Mouse (Mus musculus): ENCODE results near the gene Fst. TPM values are rescaled to one million over a fixed set of nuclear protein-coding genes. Genes with fewer than 3 reads are reported as not detected.

Gene Fst
- 81.2 and 85.0 TPM in 2 replicates for polyA plus RNA-seq (2014; fragmentation: Nextera tagmentation; extraction: Ambion mirVana)

- under 1% methylated on average over 58 of the region's 77 CpGs for WGBS
- Histone ChIP-seq H3K4me2 (replicated peaks; ENCODE audit: low read depth, low read length) (peak within 1 kb of the TSS; percentile 96), H3K4me3 (ENCODE audit: low read depth, low read length) (peak within 1 kb of the TSS; percentile 50), H3K27me3 (ENCODE audit: control insufficient read depth, insufficient read depth, low read length) (0 out of 2 replicates have a peak, but pooled peaks cover 6% of the 10 kb centered on the region), H3K36me3 (ENCODE audit: control insufficient read depth, insufficient read depth, low read length) (no peaks in the 10 kb centered on the region), H3K9me3 (ENCODE audit: control insufficient read depth, low read depth, low read length) (no peaks in the 10 kb centered on the region), H3K9ac (replicated peaks; ENCODE audit: low read depth, low read length) (peak within 1 kb of the TSS; percentile 67), H3K27ac (ENCODE audit: low read length) (peak within 1 kb of the TSS; percentile 76), H3K4me1 (ENCODE audit: control insufficient read depth, insufficient read depth, low read length) (peaks cover 2% of the 10 kb centered on the region; the same call in 1 of the 2 replicates)
- ATAC-seq (ENCODE audit: insufficient number of reproducible peaks, insufficient read depth, low FRiP score, low read depth), result peak; percentile 47; the same call in 1 of the 2 replicates
These were observed at the start of gene Fst for GRCm38 (mm10) chr13:114458886-114459700. Gene Fst (minus strand): TSS chr13:114458951.

GRCm38 (mm10) chr13:114493826-114494225, 35.1 kb upstream of the Fst start:
- Histone ChIP-seq H3K4me1 (ENCODE audit: control insufficient read depth, insufficient read depth, low read length) (no peaks in the 10 kb centered on the region), H3K36me3 (ENCODE audit: control insufficient read depth, insufficient read depth, low read length) (no peaks in the 10 kb centered on the region), H3K4me3 (ENCODE audit: low read depth, low read length) (no peak overlapping the region), H3K27ac (ENCODE audit: low read length) (no peak overlapping the region), H3K27me3 (ENCODE audit: control insufficient read depth, insufficient read depth, low read length) (no peaks in the 10 kb centered on the region), H3K9ac (replicated peaks; ENCODE audit: low read depth, low read length) (no peak overlapping the region), H3K4me2 (replicated peaks; ENCODE audit: low read depth, low read length) (no peak overlapping the region), H3K9me3 (ENCODE audit: control insufficient read depth, low read depth, low read length) (no peaks in the 10 kb centered on the region)
- WGBS, result 45% methylated on average over 3 of the region's 3 CpGs
- no peak for ATAC-seq (ENCODE audit: insufficient number of reproducible peaks, insufficient read depth, low FRiP score, low read depth)

- ATAC-seq (ENCODE audit: insufficient number of reproducible peaks, insufficient read depth, low FRiP score, low read depth), result no peak
- no peak overlapping the region for H3K9ac ChIP-seq (replicated peaks; ENCODE audit: low read depth, low read length)
- no peaks in the 10 kb centered on the region for H3K36me3 ChIP-seq (ENCODE audit: control insufficient read depth, insufficient read depth, low read length)
- no peaks in the 10 kb centered on the region for H3K27me3 ChIP-seq (ENCODE audit: control insufficient read depth, insufficient read depth, low read length)
- H3K4me2 ChIP-seq (replicated peaks; ENCODE audit: low read depth, low read length), result no peak overlapping the region
- no peaks in the 10 kb centered on the region for H3K4me1 ChIP-seq (ENCODE audit: control insufficient read depth, insufficient read depth, low read length)
- 69% methylated on average over 7 of the region's 7 CpGs for WGBS
- no peak overlapping the region for H3K4me3 ChIP-seq (ENCODE audit: low read depth, low read length)
- no peaks in the 10 kb centered on the region for H3K9me3 ChIP-seq (ENCODE audit: control insufficient read depth, low read depth, low read length)
- H3K27ac ChIP-seq (ENCODE audit: low read length), result no peak overlapping the region
These were observed 29.4 kb upstream of the Fst start for GRCm38 (mm10) chr13:114488178-114488577.

GRCm38 (mm10) chr13:114478329-114478728, 19.6 kb upstream of the Fst start:
- Histone ChIP-seq H3K4me2 (replicated peaks; ENCODE audit: low read depth, low read length) (no peak overlapping the region), H3K9me3 (ENCODE audit: control insufficient read depth, low read depth, low read length) (no peaks in the 10 kb centered on the region), H3K36me3 (ENCODE audit: control insufficient read depth, insufficient read depth, low read length) (no peaks in the 10 kb centered on the region), H3K27ac (ENCODE audit: low read length) (no peak overlapping the region), H3K4me1 (ENCODE audit: control insufficient read depth, insufficient read depth, low read length) (no peaks in the 10 kb centered on the region), H3K9ac (replicated peaks; ENCODE audit: low read depth, low read length) (no peak overlapping the region), H3K4me3 (ENCODE audit: low read depth, low read length) (no peak overlapping the region), H3K27me3 (ENCODE audit: control insufficient read depth, insufficient read depth, low read length) (no peaks in the 10 kb centered on the region)
- WGBS, result 91% methylated on average over 4 of the region's 4 CpGs
- no peak for ATAC-seq (ENCODE audit: insufficient number of reproducible peaks, insufficient read depth, low FRiP score, low read depth)

- no peak overlapping the region for H3K27ac ChIP-seq (ENCODE audit: low read length)
- no peaks in the 10 kb centered on the region for H3K9me3 ChIP-seq (ENCODE audit: control insufficient read depth, low read depth, low read length)
- no peak overlapping the region for H3K4me3 ChIP-seq (ENCODE audit: low read depth, low read length)
- H3K36me3 ChIP-seq (ENCODE audit: control insufficient read depth, insufficient read depth, low read length), result no peaks in the 10 kb centered on the region
- H3K9ac ChIP-seq (replicated peaks; ENCODE audit: low read depth, low read length), result no peak overlapping the region
- H3K4me1 ChIP-seq (ENCODE audit: control insufficient read depth, insufficient read depth, low read length), result no peaks in the 10 kb centered on the region
- no peaks in the 10 kb centered on the region for H3K27me3 ChIP-seq (ENCODE audit: control insufficient read depth, insufficient read depth, low read length)
- no peak overlapping the region for H3K4me2 ChIP-seq (replicated peaks; ENCODE audit: low read depth, low read length)
- ATAC-seq (ENCODE audit: insufficient number of reproducible peaks, insufficient read depth, low FRiP score, low read depth), result no peak
- WGBS, result 73% methylated on average over 3 of the region's 3 CpGs
These were observed 11.2 kb upstream of the Fst start for GRCm38 (mm10) chr13:114469945-114470344.

- H3K4me3 ChIP-seq (ENCODE audit: low read depth, low read length), result no peak overlapping the region
- no peak for ATAC-seq (ENCODE audit: insufficient number of reproducible peaks, insufficient read depth, low FRiP score, low read depth)
- no peaks in the 10 kb centered on the region for H3K9me3 ChIP-seq (ENCODE audit: control insufficient read depth, low read depth, low read length)
- H3K36me3 ChIP-seq (ENCODE audit: control insufficient read depth, insufficient read depth, low read length), result no peaks in the 10 kb centered on the region
- WGBS, result 91% methylated on average over 6 of the region's 6 CpGs
- no peak overlapping the region for H3K4me2 ChIP-seq (replicated peaks; ENCODE audit: low read depth, low read length)
- no peak overlapping the region for H3K9ac ChIP-seq (replicated peaks; ENCODE audit: low read depth, low read length)
- no peak overlapping the region for H3K27ac ChIP-seq (ENCODE audit: low read length)
- H3K4me1 ChIP-seq (ENCODE audit: control insufficient read depth, insufficient read depth, low read length), result no peaks in the 10 kb centered on the region
- H3K27me3 ChIP-seq (ENCODE audit: control insufficient read depth, insufficient read depth, low read length), result no peaks in the 10 kb centered on the region
These were observed 7.6 kb upstream of the Fst start for GRCm38 (mm10) chr13:114466269-114466919.

- no peak overlapping the region for H3K9ac ChIP-seq (replicated peaks; ENCODE audit: low read depth, low read length)
- H3K36me3 ChIP-seq (ENCODE audit: control insufficient read depth, insufficient read depth, low read length), result no peaks in the 10 kb centered on the region
- H3K27me3 ChIP-seq (ENCODE audit: control insufficient read depth, insufficient read depth, low read length), result no peaks in the 10 kb centered on the region
- no peak overlapping the region for H3K27ac ChIP-seq (ENCODE audit: low read length)
- no peak for ATAC-seq (ENCODE audit: insufficient number of reproducible peaks, insufficient read depth, low FRiP score, low read depth)
- H3K4me1 ChIP-seq (ENCODE audit: control insufficient read depth, insufficient read depth, low read length), result no peaks in the 10 kb centered on the region
- H3K4me3 ChIP-seq (ENCODE audit: low read depth, low read length), result no peak overlapping the region
- no peaks in the 10 kb centered on the region for H3K9me3 ChIP-seq (ENCODE audit: control insufficient read depth, low read depth, low read length)
- H3K4me2 ChIP-seq (replicated peaks; ENCODE audit: low read depth, low read length), result no peak overlapping the region
- 85% methylated on average over 1 of the region's 1 CpGs for WGBS
These were observed 6.6 kb upstream of the Fst start for GRCm38 (mm10) chr13:114465387-114465786.

- Histone ChIP-seq H3K27me3 (ENCODE audit: control insufficient read depth, insufficient read depth, low read length) (no peaks in the 10 kb centered on the region), H3K4me1 (ENCODE audit: control insufficient read depth, insufficient read depth, low read length) (no peaks in the 10 kb centered on the region), H3K9ac (replicated peaks; ENCODE audit: low read depth, low read length) (no peak overlapping the region), H3K27ac (ENCODE audit: low read length) (no peak overlapping the region), H3K4me3 (ENCODE audit: low read depth, low read length) (no peak overlapping the region), H3K4me2 (replicated peaks; ENCODE audit: low read depth, low read length) (no peak overlapping the region), H3K9me3 (ENCODE audit: control insufficient read depth, low read depth, low read length) (no peaks in the 10 kb centered on the region), H3K36me3 (ENCODE audit: control insufficient read depth, insufficient read depth, low read length) (no peaks in the 10 kb centered on the region)
- ATAC-seq (ENCODE audit: insufficient number of reproducible peaks, insufficient read depth, low FRiP score, low read depth), result no peak
- 83% methylated on average over 3 of the region's 3 CpGs for WGBS
These were observed 6.1 kb upstream of the Fst start for GRCm38 (mm10) chr13:114464824-114465223.
